Mouse (Mus musculus) cerebellum, adult 2 months (tissue): ENCODE measurements at regions not wholly inside any gene's neighbourhood (a gene's known extent, or its start where the extent isn't known, plus 50 kb on each side); places are given as distances from the start of the nearest gene placed in this dataset.
"Not testable (repeated sequence)": the region's sequence is repeated elsewhere in the genome, so short reads cannot be mapped to it uniquely, and the experiment has no call there.

Experiments used
- DNase-seq, 2 experiments: peaks; one replicate each; pipeline ENCODE4 v3.0.0; 2021
- H3K27ac ChIP-seq: fragments of 200-500 bp; 2 replicates; pipeline ENCODE4 v1.5.1; 2012; ENCODE audit warnings: low read length, control low read depth, inconsistent platforms; ENCODE audit not compliant: insufficient read depth
- H3K27me3 ChIP-seq: fragments of 200-500 bp; 2 replicates; pipeline ENCODE4 v1.6.1; 2012; ENCODE audit warnings: inconsistent platforms, mild to moderate bottlenecking, low read length, moderate library complexity; ENCODE audit not compliant: control insufficient read depth, insufficient read depth
- H3K4me1 ChIP-seq: fragments of 200-500 bp; 2 replicates; pipeline ENCODE4 v1.6.1; 2011; ENCODE audit warnings: low read length; ENCODE audit not compliant: control insufficient read depth, insufficient read depth
- H3K4me3 ChIP-seq: fragments of 200-500 bp; replicated peaks from 2 replicates; pipeline ENCODE3; 2011; ENCODE audit warnings: mild to moderate bottlenecking, low read depth, low read length, control low read depth; ENCODE audit not compliant: insufficient read depth
- CTCF ChIP-seq: fragments of 200-500 bp; IDR thresholded peaks from 2 replicates; pipeline ENCODE4 v1.5.1; 2011; ENCODE audit warnings: low read depth, mild to moderate bottlenecking, control low read depth, low read length, moderate library complexity, borderline replicate concordance; ENCODE audit not compliant: insufficient read depth
- POLR2A ChIP-seq: fragments of 200-500 bp; IDR thresholded peaks from 2 replicates; pipeline ENCODE4 v1.6.1; 2011; ENCODE audit warnings: low read length, control low read depth, borderline replicate concordance; ENCODE audit not compliant: insufficient read depth
- WGBS: fragments of 180-500 bp; shearing (Covaris S2); methylation state at CpG from one replicate; pipeline ENCODE4 v1.1.7; 2018; 5-methylcytosine and 5-hydroxymethylcytosine counted together

DNA sequence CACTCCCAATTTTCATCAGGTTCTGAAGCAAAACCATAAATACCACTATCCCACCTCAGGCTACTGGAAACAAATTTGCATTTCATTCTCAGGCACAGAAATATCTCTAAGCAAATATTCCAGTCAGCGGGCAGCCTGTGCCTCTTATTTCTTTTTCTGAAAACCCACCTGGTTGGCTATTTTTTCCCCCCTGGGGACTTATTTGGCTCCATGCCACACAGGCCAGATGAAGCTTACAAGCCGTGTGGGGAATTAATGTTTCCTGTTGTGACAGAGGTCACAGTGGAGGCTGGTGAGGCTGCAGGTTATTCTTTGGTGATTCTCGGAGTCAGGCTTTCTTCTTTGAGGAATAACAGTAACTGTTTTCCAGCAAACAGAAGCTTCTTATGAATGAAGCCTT is 250.7 kb downstream of the Bmp2 start:
- no peak for TF ChIP-seq POLR2A
- TF ChIP-seq CTCF, result no peak
- peak in 1 of 2 experiments; percentile 8 for DNase-seq
- Histone ChIP-seq H3K27me3 (no peaks in the 10 kb centered on the region), H3K4me1 (no peaks in the 10 kb centered on the region), H3K27ac (no peak overlapping the region), H3K4me3 (no peak overlapping the region)
- WGBS, result 16% methylated on average over 3 of the region's 3 CpGs

- Histone ChIP-seq H3K27ac (no peak overlapping the region), H3K27me3 (no peaks in the 10 kb centered on the region), H3K4me3 (no peak overlapping the region), H3K4me1 (no peaks in the 10 kb centered on the region)
- TF ChIP-seq POLR2A (no peak), CTCF (no peak)
- 93% methylated on average over 4 of the region's 4 CpGs for WGBS
- no peak for DNase-seq
Measured at GRCm38 (mm10) chr2:133821418-133821817, 269.5 kb downstream of the Bmp2 start.

GRCm38 (mm10) chr2:133829406-133829805 is 277.4 kb downstream of the Bmp2 start:
- no peak overlapping the region for H3K4me3 ChIP-seq
- TF ChIP-seq POLR2A (no peak), CTCF (no peak)
- no peaks in the 10 kb centered on the region for H3K4me1 ChIP-seq
- 87% methylated on average over 1 of the region's 1 CpGs for WGBS
- no peak overlapping the region for H3K27ac ChIP-seq
- no peaks in the 10 kb centered on the region for H3K27me3 ChIP-seq
- no peak for DNase-seq

- no peak for DNase-seq
- Histone ChIP-seq H3K4me1 (no peaks in the 10 kb centered on the region), H3K27me3 (no peaks in the 10 kb centered on the region), H3K27ac (no peak overlapping the region), H3K4me3 (no peak overlapping the region)
- no peak for TF ChIP-seq CTCF
Measured at GRCm38 (mm10) chr2:133850485-133850884, 298.5 kb downstream of the Bmp2 start.

- H3K4me1 ChIP-seq, DNase-seq, H3K4me3 ChIP-seq, H3K27ac ChIP-seq, H3K27me3 ChIP-seq: not testable (repeated sequence)
- WGBS, result 95% methylated on average over 8 of the region's 8 CpGs
Measured at GRCm38 (mm10) chr2:133874982-133875381, 323.0 kb downstream of the Bmp2 start.

- Histone ChIP-seq H3K27ac (no peak overlapping the region), H3K4me1 (no peaks in the 10 kb centered on the region), H3K4me3 (no peak overlapping the region), H3K27me3 (no peaks in the 10 kb centered on the region)
- no peak for TF ChIP-seq POLR2A
- no peak for TF ChIP-seq CTCF
- DNase-seq, result no peak
Measured at GRCm38 (mm10) chr2:133883682-133884081, 331.7 kb downstream of the Bmp2 start.

GRCm38 (mm10) chr2:133906269-133906668 is 354.3 kb downstream of the Bmp2 start:
- WGBS, result 77% methylated on average over 6 of the region's 6 CpGs
- Histone ChIP-seq H3K27ac (no peak overlapping the region), H3K27me3 (no peaks in the 10 kb centered on the region), H3K4me1 (no peaks in the 10 kb centered on the region), H3K4me3 (no peak overlapping the region)
- DNase-seq, result no peak
- TF ChIP-seq CTCF, result no peak
- TF ChIP-seq POLR2A, result no peak
